Mouse (Mus musculus) ES-Bruce4 (cell line): Measurements from ENCODE around the gene Fndc8.

Experiments
- CTCF ChIP-seq: IDR thresholded peaks from one replicate; pipeline ENCODE4 v1.8.1; 2011; ENCODE audit warnings: low read depth, low read length
- POLR2A ChIP-seq: IDR thresholded peaks from one replicate; pipeline ENCODE4 v1.8.1; 2011; ENCODE audit warnings: low read length; ENCODE audit not compliant: insufficient read depth

GRCm38 (mm10) chr11:82846938-82847337, 45.0 kb upstream of the Fndc8 start:
- TF ChIP-seq POLR2A, result no peak
- no peak for TF ChIP-seq CTCF
